In the genomic region with DNA sequence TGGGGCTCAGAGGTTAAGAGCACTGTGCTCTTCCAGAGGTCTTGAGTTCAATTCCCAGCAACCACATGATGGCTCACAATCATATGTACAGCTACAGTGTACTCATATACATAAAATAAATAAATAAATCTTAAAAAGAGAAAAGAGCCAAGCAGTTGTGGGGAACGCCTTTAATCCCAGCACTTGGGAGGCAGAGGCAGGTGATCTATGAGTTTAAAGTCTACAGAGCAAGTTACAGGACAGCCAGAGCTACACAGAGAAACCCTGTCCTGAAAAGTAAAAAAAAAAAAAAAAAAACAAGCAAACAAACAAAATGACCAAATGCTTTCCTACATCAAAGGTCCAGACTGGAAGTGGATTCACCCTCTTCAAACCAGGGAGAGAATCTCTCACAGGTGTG, we compare ENCODE assay signal across 17 mouse cellular contexts.
"Had no signal": no experiment of that assay in that cellular context is flagged by ENCODE, and none has a peak within 500 bp of the region (broad histone marks: within the 10 kb centered on the region; RNA-seq: fewer than 3 reads in every experiment).

No protein-coding gene starts in this region.

- DNase-seq: lung, adult 2 months; lung, postnatal 14 days; lung, postnatal 36 days; right cerebral cortex, postnatal 14 days; thymus, adult 2 months; thymus, postnatal 25 days; thymus, postnatal 4 days had no signal

- ATAC-seq: lung, postnatal 0 days; midbrain, embryonic 13.5 days; midbrain, embryonic 15.5 days had no signal

- H3K27ac ChIP-seq: lung, embryonic 15.5 days; macrophage; midbrain, embryonic 13.5 days; midbrain, embryonic 15.5 days; neural tube, embryonic 12.5 days; stomach, embryonic 15.5 days; stomach, postnatal 0 days had no signal

- H3K27me3 ChIP-seq: lung, embryonic 15.5 days; megakaryocyte, embryonic 14.5 days; midbrain, embryonic 13.5 days; midbrain, embryonic 15.5 days; neural tube, embryonic 12.5 days; stomach, embryonic 15.5 days had no signal

- H3K36me3 ChIP-seq: lung, embryonic 15.5 days; midbrain, embryonic 13.5 days; midbrain, embryonic 15.5 days; neural tube, embryonic 12.5 days; stomach, embryonic 15.5 days had no signal

- H3K9me3 ChIP-seq: lung, embryonic 15.5 days; megakaryocyte, embryonic 14.5 days; midbrain, embryonic 13.5 days; midbrain, embryonic 15.5 days; neural tube, embryonic 12.5 days; stomach, embryonic 15.5 days had no signal

- H3K9ac ChIP-seq: lung, embryonic 15.5 days; midbrain, embryonic 13.5 days; midbrain, embryonic 15.5 days; neural tube, embryonic 12.5 days; stomach, embryonic 15.5 days had no signal

- H3K4me3 ChIP-seq: lung, embryonic 15.5 days; megakaryocyte, embryonic 14.5 days; midbrain, embryonic 13.5 days; midbrain, embryonic 15.5 days; neural tube, embryonic 12.5 days; stomach, embryonic 15.5 days had no signal

- H3K4me2 ChIP-seq: lung, embryonic 15.5 days; midbrain, embryonic 11.5 days; midbrain, embryonic 13.5 days; midbrain, embryonic 15.5 days; neural tube, embryonic 12.5 days; stomach, embryonic 15.5 days had no signal
